Mouse (Mus musculus) naive thymus-derived CD4-positive, alpha-beta T cell, adult 5 months (primary cell): ENCODE results near the gene Slc2a4. TPM values are rescaled to one million over a fixed set of nuclear protein-coding genes. Genes with fewer than 3 reads are reported as not detected.

ENCODE experiments used
- polyA plus RNA-seq: library from polyadenylated mRNA; unstranded; fragments of 100-300 nt; shearing (Covaris generic); gene quantifications from one replicate; pipeline ENCODE4 v1.2.1, GENCODE M21; 2017

Slc2a4 gene
- polyA plus RNA-seq = not detected

GRCm38 (mm10) chr11:69948066-69948762 is at the start of gene Slc2a4:
Slc2a4 (minus strand) TSS chr11:69948188.

GRCm38 (mm10) chr11:69995391-69995960 is 47.5 kb upstream of the Slc2a4 start, which contains the start of gene Phf23:
Phf23 (plus strand) TSS chr11:69995777.

GRCm38 (mm10) chr11:69990850-69991691 is 43.1 kb upstream of the Slc2a4 start, which contains the start of gene Gabarap:
Gabarap (plus strand) TSS chr11:69991143.

DNA sequence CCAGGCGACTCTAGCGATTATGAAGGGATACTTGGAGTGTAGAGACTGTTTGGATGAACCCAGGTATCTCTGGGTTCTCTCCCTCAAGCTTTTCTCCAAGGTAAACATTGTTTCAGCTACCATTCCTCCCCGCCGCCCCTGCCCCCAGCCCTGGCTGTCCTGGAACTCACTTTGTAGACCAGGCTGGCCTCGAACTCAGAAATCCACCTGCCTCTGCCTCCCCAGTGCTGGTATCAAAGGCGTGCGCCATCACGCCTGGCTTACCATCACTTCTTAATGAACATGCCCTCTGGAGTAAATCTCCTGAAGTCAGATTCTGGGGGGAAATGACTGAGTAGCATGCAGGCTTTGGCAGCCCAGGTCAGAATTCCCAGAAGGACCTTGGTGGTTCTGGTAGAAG is 34.2 kb upstream of the Slc2a4 start, which contains the start of gene Elp5:
TSS of gene Elp5 (minus strand) at position 293 of the 400 bp plus-strand sequence.

GRCm38 (mm10) chr11:69981141-69981762 is 33.3 kb upstream of the Slc2a4 start, which contains the start of gene Ctdnep1:
Ctdnep1 (plus strand) TSS chr11:69981156.

GRCm38 (mm10) chr11:69964650-69965270 is 16.8 kb upstream of the Slc2a4 start, which contains the start of gene Cldn7:
Cldn7 (plus strand) TSS chr11:69964779.

DNA sequence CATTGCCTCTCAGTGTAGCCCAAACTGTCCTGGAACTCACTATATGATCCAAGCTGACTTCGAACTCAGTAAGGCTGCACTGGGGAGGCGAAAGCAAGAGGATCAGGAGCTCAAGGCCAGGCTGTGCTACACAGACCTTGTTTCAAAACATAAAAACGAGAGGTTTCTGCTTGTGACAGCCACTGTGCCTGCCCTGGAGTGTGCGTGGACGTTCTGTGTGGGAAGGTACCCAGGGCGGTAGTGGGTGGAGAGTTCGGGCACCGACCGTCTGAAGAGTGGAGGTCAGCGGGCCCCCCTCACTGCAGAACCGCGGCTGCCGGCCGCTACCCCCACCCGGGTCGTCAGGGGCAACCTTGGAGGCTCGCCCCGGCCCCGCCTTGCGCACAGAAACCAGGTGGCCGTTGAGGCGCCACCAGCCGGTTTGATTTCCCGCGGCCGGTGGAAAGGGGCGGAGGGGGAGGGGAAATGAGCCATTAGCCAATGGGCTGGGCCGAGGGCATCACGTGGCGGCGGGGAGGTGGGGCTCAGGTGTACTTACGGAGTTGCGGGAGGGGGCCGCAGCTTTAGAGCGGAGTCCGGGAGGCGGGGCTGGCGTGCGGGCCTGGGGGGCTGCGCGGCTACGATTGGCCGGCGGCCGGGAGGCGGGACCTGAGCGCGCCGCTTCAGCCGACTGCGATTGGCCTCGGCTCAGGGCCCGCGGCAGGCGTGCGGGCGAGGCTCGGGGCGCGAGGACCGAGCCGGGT is 12.7 kb downstream of the Slc2a4 start, which contains the start of gene Ybx2:
TSS of gene Ybx2 (plus strand) at position 660 of the 743 bp plus-strand sequence.

DNA sequence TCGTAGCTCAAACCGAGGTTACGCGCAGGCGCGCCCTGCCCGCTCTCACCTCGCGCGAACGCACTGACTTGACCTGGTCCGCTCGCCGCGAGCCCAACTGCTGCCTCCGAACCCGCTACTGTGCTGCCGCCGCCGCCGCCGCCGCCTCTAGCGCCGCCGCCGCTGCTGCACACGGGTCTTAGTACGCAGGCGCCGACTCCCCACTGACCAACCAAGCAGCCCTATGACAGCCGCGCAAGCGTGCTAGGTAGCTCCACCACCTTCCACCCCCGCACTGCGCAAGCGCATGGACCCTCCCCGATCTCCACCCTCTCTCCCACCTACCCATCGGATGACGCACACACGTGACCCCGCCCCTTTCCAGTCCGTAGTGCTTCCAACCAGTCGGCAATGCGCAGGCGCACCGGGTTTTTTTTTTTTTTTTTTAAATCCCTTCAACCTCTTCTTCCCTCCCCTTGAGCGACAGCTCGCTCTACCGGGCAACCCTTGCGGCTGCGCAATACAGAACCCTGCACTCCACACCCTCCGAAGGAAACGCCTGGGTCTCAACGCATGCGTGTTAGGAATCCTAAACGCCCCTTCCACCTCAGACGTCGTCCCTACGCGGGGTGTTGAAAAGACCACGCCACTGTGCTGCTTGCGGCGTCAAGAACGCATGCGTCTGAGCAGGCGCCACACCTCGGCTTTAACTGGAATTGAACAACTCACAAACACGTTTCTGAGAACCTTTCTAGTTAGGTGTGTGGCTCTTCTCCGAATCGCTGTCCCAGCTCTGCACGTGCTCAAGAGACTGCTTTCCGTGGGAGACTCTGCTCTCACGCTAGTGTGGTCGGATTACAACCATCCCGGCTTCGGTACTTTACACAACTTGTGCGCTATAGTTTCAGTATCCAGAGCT is 26.6 kb downstream of the Slc2a4 start, which contains the start of gene Eif5a:
TSS of gene Eif5a (minus strand) at position 845 of the 898 bp plus-strand sequence.

GRCm38 (mm10) chr11:69913554-69914371 is 34.2 kb downstream of the Slc2a4 start, which contains the start of gene Gps2:
Gps2 (plus strand) TSS chr11:69913888.

DNA sequence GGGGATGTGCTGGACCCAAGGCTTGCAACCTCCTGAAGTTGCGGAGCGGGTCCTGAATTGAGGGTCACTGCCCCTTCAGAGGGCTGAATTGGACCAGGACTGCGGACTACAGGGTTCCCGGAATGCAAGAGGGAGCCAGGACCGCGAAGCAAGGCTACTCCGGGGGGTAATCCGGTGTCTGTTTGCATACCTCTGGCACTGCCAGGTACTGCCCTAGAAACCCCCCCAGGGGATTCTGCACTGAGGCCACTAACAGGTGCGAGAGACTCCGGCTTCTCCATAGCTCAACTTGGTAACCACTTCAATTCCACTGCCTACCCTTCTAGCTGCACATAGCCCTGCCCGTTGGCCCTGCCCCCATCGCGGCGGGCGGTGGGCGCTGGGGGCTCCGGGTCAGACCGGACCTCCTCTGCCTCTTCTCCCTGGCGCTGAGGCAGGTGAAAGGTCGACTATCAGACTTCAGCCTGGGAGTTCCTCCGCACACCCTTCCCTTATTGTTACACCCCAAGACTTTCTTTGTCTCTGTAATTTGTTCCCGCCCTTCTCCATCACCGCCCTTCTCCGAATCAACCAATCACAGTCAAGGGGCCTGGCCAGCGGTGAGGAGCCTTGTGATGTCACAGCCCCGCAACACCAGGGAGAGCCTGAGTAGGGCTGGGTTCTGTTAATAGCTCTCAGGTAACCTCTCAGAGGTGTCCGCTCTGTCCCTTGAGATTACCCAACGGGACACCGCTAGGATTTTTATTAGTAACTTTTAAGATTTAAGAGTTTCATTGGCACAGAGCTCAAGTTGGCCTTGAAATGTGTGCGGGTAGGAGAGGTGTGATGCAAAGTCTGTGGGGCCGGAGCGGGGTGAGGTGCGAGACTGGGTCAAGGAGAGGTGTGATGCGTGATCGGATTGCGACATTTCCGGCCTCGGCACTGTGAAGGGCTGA is 47.2 kb downstream of the Slc2a4 start, which contains the start of the genes 2810408A11Rik and Neurl4:
TSS of gene 2810408A11Rik (minus strand) at position 517 of the 935 bp plus-strand sequence.
TSS of gene Neurl4 (plus strand) at position 602 of the 935 bp plus-strand sequence.

DNA sequence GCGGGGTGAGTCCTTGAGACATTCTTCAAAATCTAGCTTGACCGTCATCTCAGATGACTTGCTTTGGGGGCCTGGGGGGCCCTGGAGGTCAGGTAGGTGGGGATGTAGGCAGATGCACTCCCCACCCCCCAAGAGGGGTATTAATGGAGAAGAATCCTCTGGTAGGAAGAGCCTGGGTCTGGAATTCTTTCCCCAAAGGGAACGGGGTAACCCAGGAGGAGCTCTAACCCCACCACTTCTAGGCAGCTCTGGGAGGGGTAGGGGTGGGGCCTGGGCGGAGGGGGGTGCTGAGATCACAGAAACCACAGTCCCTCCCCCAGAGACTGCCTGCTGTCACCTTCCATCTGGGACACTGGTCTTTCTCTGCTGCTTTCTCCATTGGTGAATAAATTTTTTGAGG is 52.7 kb downstream of the Slc2a4 start, which contains the start of gene Acap1:
TSS of gene Acap1 (minus strand) at position 249 of the 400 bp plus-strand sequence.

Other genes starting within 250 kb of the Slc2a4 start
- 56.9 TPM for gene Polr2a, start 189.6 kb downstream of the Slc2a4 start, polyA plus RNA-seq
- not detected for gene Slc35g3, start 186.2 kb downstream of the Slc2a4 start, polyA plus RNA-seq
- gene Zbtb4, start 182.3 kb downstream of the Slc2a4 start, polyA plus RNA-seq = 8.0 TPM
- 2.2 TPM for gene Chrnb1, start 152.2 kb downstream of the Slc2a4 start, polyA plus RNA-seq
- gene Fgf11, start 146.3 kb downstream of the Slc2a4 start, polyA plus RNA-seq = not detected
- not detected for gene Tmem102, start 142.6 kb downstream of the Slc2a4 start, polyA plus RNA-seq
- not detected for gene Gm39566, start 132.9 kb downstream of the Slc2a4 start, polyA plus RNA-seq
- not detected for gene Spem2, start 129.7 kb downstream of the Slc2a4 start, polyA plus RNA-seq
- gene Spem1, start 126.0 kb downstream of the Slc2a4 start, polyA plus RNA-seq = not detected
- 0.09 TPM for gene Nlgn2, start 110.4 kb downstream of the Slc2a4 start, polyA plus RNA-seq
- 27.8 TPM for gene Tmem256, start 109.7 kb downstream of the Slc2a4 start, polyA plus RNA-seq
- 18.0 TPM for gene Plscr3, start 101.8 kb downstream of the Slc2a4 start, polyA plus RNA-seq
- gene Tnk1, start 89.5 kb downstream of the Slc2a4 start, polyA plus RNA-seq = not detected
- not detected for gene Tmem95, start 70.2 kb downstream of the Slc2a4 start, polyA plus RNA-seq
- gene Kctd11, start 66.8 kb downstream of the Slc2a4 start, polyA plus RNA-seq = 0.51 TPM
- 615 TPM for gene Acap1, start 52.6 kb downstream of the Slc2a4 start, polyA plus RNA-seq
- gene 2810408A11Rik, start 47.2 kb downstream of the Slc2a4 start, polyA plus RNA-seq = 2.6 TPM
- gene Neurl4, start 47.1 kb downstream of the Slc2a4 start, polyA plus RNA-seq = 7.7 TPM
- gene Gps2, start 34.3 kb downstream of the Slc2a4 start, polyA plus RNA-seq = 253 TPM
- gene Eif5a, start 26.2 kb downstream of the Slc2a4 start, polyA plus RNA-seq = 965 TPM
- not detected for gene Ybx2, start 12.4 kb downstream of the Slc2a4 start, polyA plus RNA-seq
- not detected for gene Cldn7, start 16.6 kb upstream of the Slc2a4 start, polyA plus RNA-seq
- 31.4 TPM for gene Ctdnep1, start 33.0 kb upstream of the Slc2a4 start, polyA plus RNA-seq
- gene Elp5, start 34.3 kb upstream of the Slc2a4 start, polyA plus RNA-seq = 47.8 TPM
- 310 TPM for gene Gabarap, start 43.0 kb upstream of the Slc2a4 start, polyA plus RNA-seq
- 49.5 TPM for gene Phf23, start 47.6 kb upstream of the Slc2a4 start, polyA plus RNA-seq
- gene Dvl2, start 52.4 kb upstream of the Slc2a4 start, polyA plus RNA-seq = 27.2 TPM
- 87.7 TPM for gene Acadvl, start 67.2 kb upstream of the Slc2a4 start, polyA plus RNA-seq
- 2.4 TPM for gene Dlg4, start 68.8 kb upstream of the Slc2a4 start, polyA plus RNA-seq
- not detected for gene Asgr1, start 105.9 kb upstream of the Slc2a4 start, polyA plus RNA-seq
- gene Asgr2, start 144.5 kb upstream of the Slc2a4 start, polyA plus RNA-seq = not detected
- not detected for gene Mgl2, start 182.1 kb upstream of the Slc2a4 start, polyA plus RNA-seq
- gene Clec10a, start 208.0 kb upstream of the Slc2a4 start, polyA plus RNA-seq = not detected